Mouse (Mus musculus) embryo, embryonic 9.5 days (tissue): ENCODE measurements around the gene Tmem8.
"Not testable (repeated sequence)": the region's sequence is repeated elsewhere in the genome, so short reads cannot be mapped to it uniquely, and the experiment has no call there.

Experiments used
- DNase-seq: peaks from one replicate; pipeline ENCODE4 v3.0.0-alpha.2; 2017; ENCODE audit errors: extremely low spot score

Tmem8 gene

DNA sequence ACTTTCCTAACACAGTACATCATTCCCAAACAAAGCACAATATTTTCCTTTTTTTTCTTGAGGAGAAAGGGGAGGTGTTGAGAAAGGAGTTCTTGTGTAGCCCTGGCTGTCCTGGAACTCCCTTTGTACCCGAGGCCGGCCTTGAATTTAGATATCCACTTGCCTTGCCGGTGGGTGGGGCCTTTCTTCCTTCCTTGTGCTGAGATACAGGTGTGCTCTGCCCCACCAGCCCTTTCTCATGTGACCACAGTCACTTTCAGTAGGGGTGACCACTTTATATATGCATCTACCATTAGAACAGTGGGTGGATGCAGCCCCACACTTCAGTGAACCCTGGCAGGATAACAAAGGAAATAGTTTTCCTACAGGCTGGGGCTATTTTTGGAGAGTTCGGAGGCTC is 1.4 kb upstream of the Tmem8 start:
- DNase-seq = no peak

DNA sequence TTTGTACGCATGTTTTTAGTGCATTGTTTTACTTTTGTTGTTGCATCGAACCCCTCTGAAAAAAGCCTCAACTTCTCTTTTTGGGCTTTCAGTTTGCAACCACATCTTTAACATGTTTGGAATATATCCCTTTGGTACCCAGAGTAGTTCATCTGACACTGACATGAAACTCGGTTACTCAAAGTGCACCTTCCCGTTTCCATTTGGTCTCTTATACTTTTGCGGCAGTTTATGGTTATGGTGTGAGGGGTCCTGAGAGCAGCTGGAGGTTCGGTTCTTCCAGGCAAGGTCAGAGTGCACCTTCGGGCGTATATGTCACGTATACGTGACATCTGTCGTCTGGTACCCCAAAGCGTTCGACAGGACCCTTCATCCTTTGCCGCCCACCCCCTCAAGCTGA is 348 bp upstream of the Tmem8 start:
- DNase-seq = no peak

DNA sequence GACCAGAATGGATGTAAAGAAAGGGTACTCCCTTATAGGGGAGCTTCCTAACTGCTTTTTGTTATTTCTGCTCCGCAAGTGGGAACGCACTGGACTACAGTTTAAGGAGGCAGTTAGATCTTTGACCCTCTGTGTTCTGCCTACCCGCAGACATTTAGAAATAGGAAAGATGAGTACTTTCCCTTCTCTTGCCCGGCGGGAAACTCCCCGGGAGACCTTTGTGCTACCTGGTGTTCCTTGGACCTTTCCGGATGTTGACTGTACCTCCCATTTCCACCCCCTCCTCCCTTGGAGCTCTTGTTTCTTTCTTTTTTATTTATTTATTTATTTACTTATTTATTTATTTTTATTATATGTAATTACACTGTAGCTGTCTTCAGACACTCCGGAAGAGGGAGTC is 962 bp downstream of the Tmem8 start:
- no peak for DNase-seq

DNA sequence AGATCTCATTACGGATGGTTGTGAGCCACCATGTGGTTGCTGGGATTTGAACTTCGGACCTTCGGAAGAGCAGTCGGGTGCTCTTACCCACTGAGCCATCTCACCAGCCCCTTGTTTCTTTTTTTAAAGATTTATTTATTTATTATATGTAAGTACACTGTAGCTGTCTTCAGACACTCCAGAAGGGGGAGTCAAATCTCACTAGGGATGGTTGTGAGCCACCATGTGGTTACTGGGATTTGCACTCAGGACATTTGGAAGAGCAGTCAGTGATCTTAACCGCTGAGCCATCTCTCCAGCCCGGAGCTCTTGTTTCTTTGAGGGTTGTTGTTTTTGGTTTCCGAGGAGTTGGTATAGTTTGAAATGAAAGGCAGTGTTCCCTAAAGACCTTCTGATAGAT is 1.4 kb downstream of the Tmem8 start:
- DNase-seq = not testable (repeated sequence)

DNA sequence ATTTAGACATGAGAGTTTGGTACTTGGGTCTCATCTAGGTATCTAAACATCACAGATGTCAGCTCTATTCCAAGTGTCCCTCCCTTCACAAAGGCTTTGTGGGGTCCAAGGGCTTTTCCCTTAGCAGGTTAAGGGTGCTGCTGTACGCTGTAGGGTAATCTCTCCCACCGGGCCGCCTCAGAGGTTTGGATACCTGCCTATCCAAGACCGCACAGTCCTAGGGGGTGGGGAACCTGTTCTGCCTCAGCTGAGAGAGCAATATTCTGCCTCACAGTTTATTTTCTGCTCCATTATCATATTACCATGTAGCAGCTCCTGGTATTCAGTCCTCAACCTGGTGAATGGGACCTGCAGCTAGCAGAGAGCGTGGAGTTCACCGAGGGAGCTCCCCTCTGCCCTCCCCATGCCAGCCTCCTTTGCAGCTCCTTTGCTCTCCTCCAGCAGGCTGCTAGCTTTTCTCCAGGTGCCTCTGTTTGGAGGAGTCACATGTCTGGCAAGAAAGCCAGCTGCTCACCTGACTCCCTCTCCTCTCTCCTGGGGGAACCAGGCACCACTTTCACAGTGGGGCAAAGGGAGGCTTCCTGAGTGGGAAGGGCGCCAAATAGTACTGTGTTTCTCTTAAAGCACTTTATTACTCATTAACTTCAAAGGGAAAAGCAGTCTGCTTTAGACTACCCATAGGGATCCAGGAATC is 2.3 kb downstream of the Tmem8 start:
- no peak for DNase-seq

DNA sequence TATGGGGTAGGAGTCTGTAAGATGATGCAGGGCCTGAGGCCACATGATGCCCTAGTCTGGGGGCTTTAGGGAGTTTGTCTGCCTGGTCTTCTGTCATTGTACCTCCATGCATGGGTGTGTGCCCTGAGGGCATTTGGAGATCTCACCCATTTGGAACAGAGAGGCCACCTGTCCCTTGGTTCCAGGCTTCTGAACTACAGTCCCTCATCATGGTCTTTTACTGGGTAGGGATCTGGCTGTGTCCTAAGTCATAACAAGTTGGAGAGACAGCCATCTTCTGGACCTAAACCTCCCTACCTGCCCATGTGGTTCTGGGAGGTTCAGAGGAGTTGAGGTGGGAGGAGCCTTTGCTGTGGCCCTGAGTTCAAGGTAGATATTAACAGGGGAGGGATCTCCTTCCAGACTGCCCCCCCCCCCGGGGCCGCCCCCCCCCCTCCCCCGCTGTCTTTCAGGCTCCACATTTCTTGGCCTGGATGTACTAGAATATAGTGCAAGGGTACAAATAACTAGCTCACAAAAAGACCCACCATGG is 2.9 kb downstream of the Tmem8 start:
- no peak for DNase-seq

DNA sequence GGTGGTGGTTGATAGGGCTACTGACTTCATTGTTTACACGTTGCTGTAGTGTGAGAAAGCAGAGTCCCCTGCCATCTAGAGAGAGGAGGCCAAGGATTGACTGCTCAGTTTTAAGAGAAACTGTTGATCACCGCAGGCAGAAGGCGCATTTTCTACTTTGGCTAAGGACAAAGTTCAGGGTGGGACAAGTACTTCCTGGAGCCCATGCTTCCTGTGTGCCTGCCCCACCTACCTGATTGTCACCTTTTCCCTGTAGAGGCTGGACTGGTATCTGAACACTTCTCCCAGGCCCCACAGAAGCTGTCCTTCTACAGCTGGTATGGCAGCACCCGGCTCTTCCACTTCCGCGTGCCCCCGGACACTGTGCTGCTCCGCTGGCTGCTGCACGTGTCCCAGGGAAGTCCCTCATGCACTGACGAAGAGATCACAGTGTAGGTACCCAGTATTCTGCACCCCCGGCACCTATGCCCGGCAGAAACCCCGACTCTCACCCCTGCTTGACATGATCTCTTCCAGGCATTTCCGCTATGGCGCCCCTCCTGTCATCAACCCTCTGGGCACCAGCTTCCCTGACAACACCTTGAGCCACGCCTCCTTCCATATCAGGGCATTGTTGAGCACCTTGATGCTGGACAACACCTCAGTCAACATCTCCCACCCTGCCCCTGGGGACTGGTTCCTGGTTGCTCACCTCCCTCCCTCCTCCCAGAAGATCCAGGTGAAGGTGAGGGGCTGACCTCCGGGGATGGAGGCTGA is 3.6 kb downstream of the Tmem8 start:
- DNase-seq = no peak

DNA sequence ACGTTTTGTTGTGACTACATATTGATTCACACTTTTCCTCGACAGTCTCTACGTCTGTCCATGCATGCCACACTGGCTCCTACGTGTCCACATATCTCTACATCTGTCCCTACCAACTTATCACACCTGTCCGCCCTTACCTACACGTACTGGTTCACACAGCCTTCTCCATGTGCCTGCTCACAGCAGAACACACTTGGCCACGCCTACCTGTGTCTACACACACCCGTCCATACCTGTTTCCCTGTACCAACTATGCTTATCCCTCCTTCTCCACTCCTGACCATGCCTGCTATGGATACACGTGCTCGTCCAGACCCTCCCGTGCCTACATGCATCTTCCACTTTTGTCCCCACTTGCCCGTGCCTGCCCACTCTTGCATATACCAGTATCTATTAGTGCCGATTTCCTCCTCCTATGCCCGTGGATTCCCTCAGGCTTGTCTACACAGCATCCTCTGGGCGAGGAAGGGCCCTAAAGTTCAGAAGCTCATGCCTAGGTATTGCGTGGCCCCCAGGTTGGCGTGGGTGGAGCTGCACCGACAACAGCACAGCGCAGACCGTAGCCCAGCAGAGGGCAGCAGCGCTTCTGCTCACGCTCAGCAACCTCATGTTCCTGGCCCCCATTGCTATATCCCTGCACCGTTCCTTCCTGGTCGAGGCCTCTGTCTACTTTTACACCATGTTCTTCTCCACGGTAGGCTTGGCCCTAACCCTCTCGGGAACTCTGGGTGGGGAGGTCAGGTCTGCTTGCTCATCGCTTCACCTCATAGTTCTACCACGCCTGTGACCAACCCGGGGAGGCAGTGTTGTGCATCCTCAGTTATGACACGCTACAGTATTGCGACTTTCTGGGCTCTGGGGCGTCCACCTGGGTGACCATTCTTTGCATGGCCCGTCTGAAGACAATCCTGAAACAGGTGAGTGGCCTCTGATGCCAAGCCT is 6.9 kb downstream of the Tmem8 start:
- peak; percentile 54 for DNase-seq

DNA sequence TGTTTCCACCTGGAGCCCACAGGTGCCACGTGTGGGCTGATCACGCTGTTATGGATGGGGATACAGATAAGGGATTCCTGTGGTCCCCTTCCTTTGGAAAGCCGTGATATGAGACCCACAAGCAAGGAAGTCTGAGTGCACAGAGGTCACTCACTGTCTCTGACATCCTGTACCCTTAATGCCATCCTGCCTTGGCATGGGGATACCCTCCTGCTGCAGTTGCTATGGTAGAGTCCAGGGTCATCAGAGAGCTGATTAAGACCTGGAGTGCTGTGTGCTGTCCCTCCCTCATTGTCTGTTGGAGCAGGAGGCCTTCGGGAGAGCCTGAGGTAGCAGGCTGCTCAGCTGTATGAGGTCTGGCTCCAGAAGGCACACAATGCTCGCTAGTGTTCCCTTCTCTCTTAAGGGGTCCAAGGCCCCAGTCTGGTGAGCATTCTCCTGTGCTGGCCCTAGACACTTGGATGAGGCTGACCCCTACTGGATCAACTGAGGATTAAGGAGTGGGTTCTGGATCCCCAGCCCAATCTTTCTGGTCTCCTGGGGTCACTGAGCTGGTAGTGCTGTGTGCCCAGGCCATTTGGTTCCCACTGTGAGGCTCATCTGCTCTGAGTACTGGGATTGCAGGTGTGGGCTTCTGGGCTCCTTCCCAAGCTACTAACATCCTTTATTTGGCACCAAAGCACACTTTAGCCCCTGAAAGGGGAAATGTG is 9.5 kb downstream of the Tmem8 start:
- DNase-seq = no peak

DNA sequence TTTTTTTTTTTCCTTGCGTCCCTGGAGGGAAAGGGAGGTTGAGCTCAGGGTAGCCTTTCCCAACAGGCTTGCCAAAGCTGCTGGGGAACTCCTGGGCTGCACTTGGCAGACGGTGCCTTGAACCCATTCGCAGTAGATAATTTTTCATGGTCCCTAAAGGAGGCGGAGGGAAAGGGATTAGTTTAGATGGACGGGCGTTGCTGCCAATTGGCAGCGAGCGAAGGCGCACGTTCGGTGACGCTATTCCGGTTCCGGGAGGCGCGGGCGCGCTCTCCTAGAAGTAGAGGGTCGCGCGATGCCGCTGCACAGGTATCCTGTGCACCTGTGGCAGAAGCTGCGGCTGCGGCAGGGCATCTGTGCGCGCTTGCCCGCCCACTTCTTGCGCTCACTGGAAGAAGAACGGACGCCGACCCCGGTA is 10.2 kb downstream of the Tmem8 start, which contains the start of gene Mrpl28:
Gene Mrpl28 (plus strand): TSS at position 234 of the 418 bp plus-strand sequence.
- peak; percentile 92 for DNase-seq

DNA sequence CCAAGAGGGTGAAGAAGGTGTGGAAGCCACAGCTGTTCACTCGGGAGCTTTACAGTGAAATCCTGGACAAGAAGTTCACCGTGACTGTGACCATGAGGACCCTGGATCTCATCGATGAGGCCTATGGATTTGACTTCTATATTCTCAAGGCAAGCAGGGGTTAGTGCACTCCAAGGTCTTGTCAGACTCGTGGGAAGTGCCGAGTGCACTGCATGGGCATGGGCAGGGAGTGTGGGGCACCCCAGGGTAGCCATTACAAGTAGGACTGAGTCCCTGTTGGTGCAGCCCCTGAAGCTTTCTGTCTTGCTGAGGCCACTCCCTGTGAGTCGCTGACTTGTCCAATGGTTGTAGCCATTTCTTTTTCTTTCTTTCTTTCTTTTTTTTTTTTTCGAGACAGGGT is 11.5 kb downstream of the Tmem8 start:
- DNase-seq = no peak

DNA sequence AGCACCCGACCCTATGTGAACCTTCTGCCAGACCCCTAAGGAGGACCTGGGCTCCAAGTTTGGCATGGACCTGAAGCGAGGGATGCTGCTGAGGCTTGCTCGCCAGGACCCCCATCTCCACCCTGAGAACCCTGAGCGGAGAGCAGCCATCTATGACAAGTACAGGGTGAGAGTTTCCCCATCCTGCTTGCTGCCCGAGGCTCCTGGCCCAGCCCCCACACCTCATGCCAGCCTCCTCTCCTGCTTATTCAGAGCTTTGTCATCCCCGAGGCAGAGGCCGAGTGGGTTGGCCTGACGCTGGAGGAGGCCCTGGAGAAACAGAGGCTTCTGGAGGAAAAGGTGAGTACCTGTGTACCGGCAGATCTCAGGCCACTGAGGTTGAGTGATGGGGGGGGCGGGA is 12.1 kb downstream of the Tmem8 start:
- no peak for DNase-seq

DNA sequence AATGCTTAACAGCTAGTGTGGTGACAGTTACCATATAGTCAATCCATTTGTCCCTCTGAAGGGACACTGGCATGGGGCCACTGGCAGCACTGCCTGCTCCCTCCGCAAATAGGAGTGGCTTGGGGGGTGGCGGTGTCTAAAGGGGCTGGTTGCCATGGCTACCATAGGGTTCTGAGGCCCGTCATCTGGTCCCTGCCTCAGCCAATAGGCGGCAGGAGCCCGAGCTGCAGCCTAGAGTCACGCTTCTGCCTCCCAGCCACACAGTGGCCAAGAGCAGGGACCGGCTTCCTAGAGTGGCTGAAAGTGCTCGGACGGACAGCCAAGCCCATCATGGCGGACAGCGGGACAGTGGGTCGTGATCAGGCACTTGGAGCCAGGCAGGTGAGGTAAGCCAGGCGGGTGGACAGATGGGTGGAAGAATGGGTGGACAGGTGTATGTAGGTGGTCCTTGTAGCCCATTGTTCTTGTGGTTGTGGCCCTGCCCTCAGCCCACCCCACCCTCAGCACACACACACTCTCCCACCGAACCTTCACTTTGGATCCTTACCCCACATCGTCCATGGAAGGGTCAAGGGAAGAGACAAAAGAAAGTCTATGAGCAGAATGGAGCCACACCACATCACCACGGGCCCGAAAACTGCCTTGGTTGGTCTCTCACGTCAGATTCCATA is 18.1 kb downstream of the Tmem8 start:
- DNase-seq = no peak

DNA sequence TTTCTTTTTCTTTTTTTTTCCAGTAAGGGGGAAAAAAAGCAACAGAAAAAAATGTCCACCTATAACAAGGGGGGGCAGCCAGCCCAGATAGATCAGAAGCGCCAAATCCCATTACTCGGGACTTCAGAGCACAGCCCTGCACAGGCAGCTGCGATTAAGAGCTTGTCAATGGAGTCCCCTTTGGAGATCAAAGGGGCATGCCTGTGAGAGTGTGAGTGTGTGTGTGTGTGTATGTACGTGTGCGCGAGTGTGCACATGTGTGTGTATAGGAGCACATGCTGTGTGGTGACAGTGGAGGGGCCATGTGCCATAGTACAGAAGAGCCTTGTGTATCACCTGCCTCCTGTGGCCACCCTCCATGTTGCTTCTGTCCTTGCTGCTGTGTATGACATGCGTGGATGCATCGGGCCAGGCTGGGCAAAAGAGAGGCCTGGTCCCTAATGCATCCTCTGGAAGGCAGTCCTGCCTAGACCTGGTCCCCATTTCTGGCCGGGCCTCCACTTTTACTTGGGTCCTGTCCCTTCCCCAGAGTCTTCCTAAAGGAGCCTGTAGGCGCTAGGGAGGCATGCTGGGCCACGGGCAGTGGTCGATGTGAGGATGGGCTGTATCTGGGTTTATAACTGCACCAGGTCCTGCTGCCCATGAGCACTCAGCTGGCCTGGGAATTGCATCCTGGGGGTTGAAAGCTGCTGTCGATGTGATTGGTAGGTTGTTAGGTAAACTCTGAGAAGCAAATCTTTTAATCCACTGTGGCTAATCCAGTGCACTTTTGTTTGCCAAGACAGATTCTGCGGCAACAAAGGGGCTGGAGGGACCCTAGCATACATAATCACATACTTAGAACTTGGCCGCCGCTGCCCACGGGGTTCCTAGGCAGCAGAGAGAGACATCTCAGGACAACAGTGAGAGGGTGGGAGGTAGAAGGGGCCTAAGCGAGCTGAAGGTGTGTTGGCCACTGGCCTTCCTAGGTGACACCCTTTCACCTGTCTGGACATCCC is 19.1 kb downstream of the Tmem8 start:
- no peak for DNase-seq

DNA sequence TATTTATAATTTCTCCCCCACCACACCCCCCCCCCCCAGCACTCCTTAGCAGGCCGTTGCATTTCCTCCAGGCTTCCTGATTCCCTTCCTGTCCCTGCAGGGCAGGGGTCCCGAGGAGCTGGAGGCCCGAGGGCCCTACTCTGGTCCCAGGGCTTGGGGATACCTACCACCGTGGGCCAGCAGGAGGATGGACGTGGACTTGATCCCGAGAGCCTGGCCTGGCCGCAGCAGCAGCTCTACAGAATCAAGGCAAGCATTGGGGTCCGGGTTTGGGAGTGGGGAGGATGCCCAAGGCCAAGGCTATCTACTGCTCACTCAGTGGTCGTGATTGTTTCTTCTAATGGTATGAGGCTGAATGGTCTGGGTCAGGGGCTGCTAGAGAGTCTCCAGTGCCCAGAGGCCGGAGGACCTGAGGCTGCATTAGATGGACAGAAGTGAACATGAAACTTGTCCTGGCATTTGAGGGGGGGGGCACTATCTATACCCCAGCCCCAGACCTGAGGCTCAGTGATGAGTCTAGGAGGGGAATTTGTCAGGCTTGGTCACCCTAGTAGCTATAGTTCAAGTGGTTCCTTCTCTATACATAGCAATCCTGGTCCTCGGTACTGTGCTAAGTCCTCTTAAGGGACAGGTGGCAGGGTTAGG is 24.1 kb downstream of the Tmem8 start:
- no peak for DNase-seq

DNA sequence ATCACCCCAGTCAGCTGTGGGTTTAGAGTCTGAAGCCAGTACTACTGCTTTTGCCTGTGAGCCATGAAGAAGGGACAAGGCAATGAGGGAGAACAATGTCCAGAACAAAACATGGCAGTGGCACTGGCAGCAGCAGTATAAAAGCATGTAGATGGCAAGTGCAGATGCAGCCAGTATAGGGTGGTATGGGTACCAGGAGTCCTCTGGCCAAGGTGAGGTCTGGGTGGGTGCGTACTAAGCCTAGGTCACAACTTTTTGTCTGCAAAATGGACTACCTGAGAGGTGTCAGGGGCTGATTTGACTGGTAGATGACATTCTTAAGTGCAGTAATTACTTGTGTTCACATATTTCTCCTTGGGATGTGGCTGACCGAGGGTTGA is 24.6 kb downstream of the Tmem8 start:
- DNase-seq = no peak

DNA sequence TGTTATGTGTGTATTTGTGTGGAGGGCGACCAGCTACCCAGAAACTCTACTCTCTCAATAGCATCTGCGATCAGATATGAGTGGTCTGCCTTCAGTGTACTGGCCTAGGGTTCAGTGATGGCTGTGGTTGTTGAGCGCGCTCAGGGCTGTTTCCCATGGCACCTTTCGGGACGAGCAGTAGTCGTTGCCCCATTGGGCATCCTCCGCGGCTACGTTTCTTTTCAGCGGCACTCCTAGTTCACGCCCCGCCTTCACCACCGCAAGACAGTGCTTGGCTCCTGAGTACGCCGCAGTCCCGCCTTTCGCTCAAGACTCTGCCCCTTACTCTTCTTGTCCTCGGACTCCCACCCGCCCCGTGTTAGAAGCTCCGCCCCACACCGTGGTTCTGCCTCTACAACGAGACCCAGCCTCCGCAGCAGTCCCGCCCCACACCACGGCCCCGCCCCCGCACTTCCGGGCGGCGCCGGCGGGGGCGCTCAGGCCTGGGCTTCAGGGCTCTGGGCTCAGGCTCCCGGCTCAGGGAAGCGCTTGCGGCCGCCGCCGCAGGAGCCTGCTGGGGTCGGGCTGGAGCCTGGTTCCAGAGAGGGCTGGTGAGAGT is 25.2 kb downstream of the Tmem8 start, which contains the start of gene Axin1:
Gene Axin1 (plus strand): TSS at position 450 of the 598 bp plus-strand sequence.
- DNase-seq = peak; percentile 99

DNA sequence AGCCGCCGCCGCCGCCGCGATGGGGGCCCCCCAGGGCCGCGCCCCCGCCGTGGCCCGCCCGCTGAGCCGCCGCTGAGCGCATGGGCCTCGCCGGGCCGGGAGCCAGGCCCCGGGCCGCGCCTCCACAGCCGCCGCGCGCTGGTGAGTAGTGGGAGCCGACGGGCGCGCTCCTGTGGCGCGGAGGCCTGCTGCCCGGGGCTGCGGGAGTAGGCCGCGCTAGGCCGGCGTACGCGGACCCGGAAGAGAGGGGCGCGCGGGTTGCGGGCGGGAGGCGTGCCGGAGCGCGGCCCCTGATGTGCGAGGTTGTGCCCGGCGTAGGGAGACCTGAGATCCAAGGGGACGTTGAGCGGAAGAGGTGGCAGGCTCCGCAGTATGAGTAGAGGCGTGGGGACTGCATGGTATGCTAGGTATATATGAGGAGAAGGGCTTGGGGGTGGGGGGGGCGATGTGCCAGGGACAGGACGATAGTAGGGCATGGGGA is 25.8 kb downstream of the Tmem8 start:
- DNase-seq = peak; percentile 54
